Mouse (Mus musculus) CH12.LX (cell line): Measurements from ENCODE around the gene Arl15. TPM values are rescaled to one million over a fixed set of nuclear protein-coding genes. Genes with fewer than 3 reads are reported as not detected.

Experiments
- DNase-seq: peaks from one replicate; pipeline ENCODE4 v3.0.0-alpha.2; 2013; ENCODE audit errors: extremely low read depth
- H3K27ac ChIP-seq: 2 replicates; pipeline ENCODE4 v1.5.1; 2012; ENCODE audit warnings: low read depth, mild to moderate bottlenecking, control low read depth, moderate library complexity; ENCODE audit not compliant: insufficient read depth
- H3K27me3 ChIP-seq: replicated peaks from 2 replicates; pipeline ENCODE3; 2012; ENCODE audit warnings: inconsistent platforms
- H3K36me3 ChIP-seq, 2 experiments: replicated peaks in 1 of 2; 2 replicates each; pipeline versions ENCODE3 to v1.6.1; 2012; ENCODE audit warnings: inconsistent platforms in 1 of 2, low read length in 1 of 2, mild to moderate bottlenecking in 1 of 2, mixed read lengths in 1 of 2, moderate library complexity in 1 of 2; ENCODE audit not compliant: control insufficient read depth in 1 of 2, insufficient read depth in 1 of 2
- H3K4me1 ChIP-seq, 2 experiments: 2 replicates each; pipeline ENCODE4 v1.6.1; 2012; ENCODE audit warnings: inconsistent platforms in 1 of 2, moderate library complexity in 1 of 2; ENCODE audit not compliant: insufficient read depth in 2 of 2, control insufficient read depth in 1 of 2
- H3K4me2 ChIP-seq: 2 replicates; pipeline ENCODE4 v1.6.1; 2012; ENCODE audit warnings: low read depth, mild to moderate bottlenecking, control low read depth; ENCODE audit not compliant: poor library complexity, insufficient read depth, severe bottlenecking
- H3K4me3 ChIP-seq, 3 experiments: fragments of 150-350 bp in 1 of 3; sonication (generic) in 1 of 3; replicated peaks in 1 of 3; 2 replicates each; pipeline versions ENCODE3 to v1.5.1; 2011 to 2012; ENCODE audit warnings: low read depth in 2 of 3, low read length in 2 of 3, mild to moderate bottlenecking in 2 of 3, moderate library complexity in 2 of 3, control low read depth in 1 of 3, improper control_type of control experiment in 1 of 3, inconsistent platforms in 1 of 3, mixed read lengths in 1 of 3; ENCODE audit not compliant: poor library complexity in 1 of 3
- H3K79me2 ChIP-seq: replicated peaks from 2 replicates; pipeline ENCODE4 v1.6.1; 2012; ENCODE audit warnings: mild to moderate bottlenecking, moderate library complexity; ENCODE audit not compliant: control insufficient read depth, poor library complexity, insufficient read depth, severe bottlenecking; ENCODE audit errors: extremely low read depth
- H3K9ac ChIP-seq: 2 replicates; pipeline ENCODE4 v1.6.1; 2012; ENCODE audit warnings: low read depth, mild to moderate bottlenecking, control low read depth, moderate library complexity; ENCODE audit not compliant: insufficient read depth
- H3K9me3 ChIP-seq: replicated peaks from 2 replicates; pipeline ENCODE3; 2012; ENCODE audit warnings: low read length, inconsistent platforms, mixed read lengths
- BHLHE40 ChIP-seq: IDR thresholded peaks from 2 replicates; pipeline ENCODE4 v1.6.1; 2011; ENCODE audit warnings: mild to moderate bottlenecking, low read depth, low read length, improper control_type of control experiment
- CHD1 ChIP-seq: IDR thresholded peaks from 2 replicates; pipeline ENCODE4 v1.6.1; 2012; ENCODE audit warnings: low read depth, low read length, improper control_type of control experiment, inconsistent platforms
- CHD2 ChIP-seq: IDR thresholded peaks from 2 replicates; pipeline ENCODE4 v1.6.1; 2011; ENCODE audit warnings: low read length, improper control_type of control experiment
- CTCF ChIP-seq, 2 experiments: IDR thresholded peaks in 1 of 2; conservative IDR thresholded peaks in 1 of 2; 2 replicates each; pipeline ENCODE4 v1.5.1; 2011 to 2012; ENCODE audit warnings: low read depth in 2 of 2, low read length in 2 of 2, improper control_type of control experiment in 1 of 2, inconsistent platforms in 1 of 2, mild to moderate bottlenecking in 1 of 2, moderate library complexity in 1 of 2
- ETS1 ChIP-seq: conservative IDR thresholded peaks from 2 replicates; pipeline ENCODE4 v1.6.1; 2012; ENCODE audit warnings: low read depth, mild to moderate bottlenecking, inconsistent platforms, low read length, improper control_type of control experiment, moderate library complexity
- JUN ChIP-seq: IDR thresholded peaks from 2 replicates; pipeline ENCODE4 v1.6.1; 2011; ENCODE audit warnings: low read depth, mild to moderate bottlenecking, low read length, improper control_type of control experiment, moderate library complexity; ENCODE audit not compliant: insufficient read depth
- JUND ChIP-seq: conservative IDR thresholded peaks from 2 replicates; pipeline ENCODE4 v1.6.1; 2011; ENCODE audit warnings: low read depth, low read length, improper control_type of control experiment
- KAT2A ChIP-seq: IDR thresholded peaks from 2 replicates; pipeline ENCODE4 v1.6.1; 2012; ENCODE audit warnings: low read length, improper control_type of control experiment, inconsistent platforms; ENCODE audit not compliant: insufficient replicate concordance
- MEF2A ChIP-seq: IDR thresholded peaks from 2 replicates; pipeline ENCODE4 v1.6.1; 2014; ENCODE audit warnings: low read depth, mild to moderate bottlenecking, inconsistent platforms, low read length, improper control_type of control experiment, borderline replicate concordance
- MYC ChIP-seq: IDR thresholded peaks from 2 replicates; pipeline ENCODE4 v1.6.1; 2011; ENCODE audit warnings: low read depth, mild to moderate bottlenecking, improper control_type of control experiment, low read length
- NRF1 ChIP-seq: IDR thresholded peaks from 2 replicates; pipeline ENCODE4 v1.6.1; 2014; ENCODE audit warnings: low read depth, mild to moderate bottlenecking, inconsistent platforms, low read length, improper control_type of control experiment, moderate library complexity
- POLR2A ChIP-seq: IDR thresholded peaks from 2 replicates; pipeline ENCODE4 v1.6.1; 2011; ENCODE audit warnings: low read depth, mild to moderate bottlenecking, improper control_type of control experiment, low read length
- POLR2AphosphoS2 ChIP-seq: IDR thresholded peaks from 2 replicates; pipeline ENCODE4 v1.6.1; 2011; ENCODE audit warnings: low read depth, low read length, improper control_type of control experiment
- TBP ChIP-seq: conservative IDR thresholded peaks from 2 replicates; pipeline ENCODE4 v1.6.1; 2011; ENCODE audit warnings: low read depth, low read length, improper control_type of control experiment
- TCF12 ChIP-seq: IDR thresholded peaks from 2 replicates; pipeline ENCODE4 v1.6.1; 2014; ENCODE audit warnings: low read depth, mild to moderate bottlenecking, inconsistent platforms, low read length, improper control_type of control experiment
- USF1 ChIP-seq: IDR thresholded peaks from 2 replicates; pipeline ENCODE4 v1.6.1; 2014; ENCODE audit warnings: low read depth, mild to moderate bottlenecking, inconsistent platforms, low read length, improper control_type of control experiment
- USF2 ChIP-seq: conservative IDR thresholded peaks from 2 replicates; pipeline ENCODE4 v1.6.1; 2011; ENCODE audit warnings: low read depth, low read length, improper control_type of control experiment
- ZKSCAN1 ChIP-seq: IDR thresholded peaks from 2 replicates; pipeline ENCODE4 v1.6.1; 2012; ENCODE audit warnings: low read depth, inconsistent platforms, low read length, improper control_type of control experiment, borderline replicate concordance
- ZMIZ1 ChIP-seq: IDR thresholded peaks from 2 replicates; pipeline ENCODE4 v1.6.1; 2012; ENCODE audit warnings: low read depth, mild to moderate bottlenecking, inconsistent platforms, low read length, improper control_type of control experiment
- dilution Hi-C: fragments of 300-500 bp; cut with MboI; formaldehyde crosslinking; loops from 2 replicates; pipeline ENCODE4 v1.14.3; 2020; ENCODE audit warnings: low sequenced_read_pairs; ENCODE audit not compliant: extremely low pct_unique_long_range_greater_than_20kb, extremely low pct_ligation_motif_present
- in situ Hi-C: fragments of 300-500 bp; cut with MboI; formaldehyde crosslinking; loops from 3 replicates; pipeline ENCODE4 v1.14.3; 2019; ENCODE audit warnings: low sequenced_read_pairs, low pct_ligation_motif_present, low pct_unique_long_range_greater_than_20kb, mixed read lengths
- polyA plus RNA-seq: library from polyadenylated mRNA; unstranded; fragments of >175 nt; gene quantifications from 2 replicates; pipeline ENCODE4 v1.2.1, GENCODE M21; 2012; ENCODE audit warnings: low read depth; ENCODE audit not compliant: insufficient read length
- total RNA-seq, 2 experiments: library from RNA; depleted of rRNA; stranded (reverse); fragments of 300-350 nt in 1 of 2; fragments of >200 nt in 1 of 2; gene quantifications; 2 replicates each; pipeline ENCODE4 v1.2.3; 2012 to 2014

Arl15 gene
- total and polyA plus RNA-seq, 3 experiments, result 2.2 to 5.2 (median 4.8) TPM

DNA sequence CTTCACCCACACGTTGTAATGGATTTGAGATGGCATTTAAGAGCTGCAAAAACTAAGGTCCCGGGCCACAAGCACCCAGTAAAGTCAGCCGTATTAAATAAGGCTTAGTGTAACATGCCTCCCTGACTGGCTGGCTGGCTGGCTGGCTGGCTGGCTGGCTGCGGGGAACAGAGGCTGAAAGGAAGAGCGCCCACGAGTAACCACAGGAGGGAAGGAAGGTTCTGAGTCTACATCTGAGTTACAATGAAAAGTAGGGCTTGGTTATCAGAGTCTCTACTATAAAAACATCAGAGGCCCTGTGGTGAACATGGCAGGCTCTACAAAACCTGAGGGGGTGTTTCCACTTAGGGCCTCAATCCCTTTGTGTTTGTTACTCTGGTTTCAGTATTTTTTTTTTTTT is 395.1 kb downstream of the Arl15 start:
- H3K27ac ChIP-seq, result no peak overlapping the region
- H3K79me2 ChIP-seq, result no peaks in the 10 kb centered on the region
- DNase-seq, result no peak
- dilution Hi-C loops (no loop called here), in situ Hi-C loops (no loop called here)
- H3K4me3 ChIP-seq, result no peak overlapping the region
- no peaks in the 10 kb centered on the region for H3K27me3 ChIP-seq
- H3K9me3 ChIP-seq, result no peaks in the 10 kb centered on the region
- no peak overlapping the region for H3K9ac ChIP-seq
- H3K4me2 ChIP-seq, result no peak overlapping the region
- H3K36me3 ChIP-seq, result no peaks in the 10 kb centered on the region
- TF ChIP-seq POLR2AphosphoS2, result no peak
- no peak for TF ChIP-seq KAT2A
- TF ChIP-seq USF1, result no peak
- TF ChIP-seq ETS1, result no peak
- no peak for TF ChIP-seq NRF1
- TF ChIP-seq CHD2, result no peak
- TF ChIP-seq USF2, result no peak
- TF ChIP-seq MEF2A, result no peak
- TF ChIP-seq TCF12, result no peak
- H3K4me1 ChIP-seq, result peaks cover 0 to 17% of the 10 kb centered on the region in 2 experiments; a peak in 3 of 4 replicates

DNA sequence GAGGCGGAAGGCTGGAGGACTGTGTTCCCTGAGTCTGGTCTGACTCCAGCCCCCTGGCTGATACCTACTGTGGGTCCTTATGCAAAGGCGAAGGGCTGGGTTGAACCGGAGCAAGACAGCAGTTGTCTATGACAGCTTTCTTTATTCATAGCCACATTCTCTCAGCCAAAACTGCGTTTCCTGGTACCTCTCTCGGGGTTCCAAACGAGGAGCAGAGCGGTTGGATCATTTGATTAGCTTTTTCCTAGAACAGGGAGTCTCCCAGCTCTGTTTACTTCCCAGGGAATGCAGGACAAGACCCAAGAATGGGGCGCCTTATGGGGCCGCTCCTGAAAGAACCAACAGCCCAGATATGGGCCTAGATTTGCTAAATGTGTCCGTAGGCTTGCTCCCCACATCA is 396.6 kb downstream of the Arl15 start:
- Histone ChIP-seq H3K9ac (no peak overlapping the region), H3K4me1 (peaks cover 0 to 17% of the 10 kb centered on the region in 2 experiments; a peak in 3 of 4 replicates), H3K36me3 (no peaks in the 10 kb centered on the region), H3K79me2 (no peaks in the 10 kb centered on the region), H3K4me3 (no peak overlapping the region), H3K9me3 (no peaks in the 10 kb centered on the region), H3K4me2 (no peak overlapping the region), H3K27ac (no peak overlapping the region), H3K27me3 (no peaks in the 10 kb centered on the region)
- TF ChIP-seq BHLHE40 (no peak), USF2 (no peak), POLR2A (no peak), CHD1 (no peak), MYC (no peak), CTCF (conservative IDR thresholded peaks at IDR 0.05 in 1 of 2, IDR thresholded peaks at IDR 0.05 in 1 of 2; ENCODE audit: low read depth in 2 of 2, low read length in 2 of 2) (no peak), JUN (no peak), ZMIZ1 (no peak), ZKSCAN1 (no peak), TBP (no peak), ETS1 (no peak), JUND (no peak)
- in situ Hi-C loops (no loop called here), dilution Hi-C loops (no loop called here)
- no peak for DNase-seq
